Mouse (Mus musculus) midbrain, embryonic 15.5 days (tissue): Measurements from ENCODE around the gene Klhdc9. TPM values are rescaled to one million over a fixed set of nuclear protein-coding genes. Genes with fewer than 3 reads are reported as not detected.

Experiments
- ATAC-seq: fragments of 200-750 bp; cut with Nextera tagmentation; replicated peaks from 2 replicates; pipeline ENCODE4 v1.8.0; 2017; ENCODE audit warnings: moderate TSS enrichment
- H3K27ac ChIP-seq: fragments of 300-500 bp; sonication (generic); 2 replicates; pipeline ENCODE4 v1.5.1; 2015; ENCODE audit warnings: mild to moderate bottlenecking, inconsistent platforms
- H3K27me3 ChIP-seq: fragments of 300-500 bp; sonication (generic); replicated peaks from 2 replicates; pipeline ENCODE4 v1.6.1; 2015; ENCODE audit warnings: inconsistent platforms
- H3K36me3 ChIP-seq: fragments of 300-500 bp; sonication (generic); replicated peaks from 2 replicates; pipeline ENCODE4 v1.6.1; 2015; ENCODE audit warnings: inconsistent platforms
- H3K4me1 ChIP-seq: fragments of 300-500 bp; sonication (generic); 2 replicates; pipeline ENCODE4 v1.6.1; 2015; ENCODE audit warnings: inconsistent platforms
- H3K4me2 ChIP-seq: fragments of 300-500 bp; sonication (generic); 2 replicates; pipeline ENCODE4 v1.6.1; 2015; ENCODE audit warnings: inconsistent platforms, mild to moderate bottlenecking, moderate library complexity
- H3K4me3 ChIP-seq: fragments of 300-500 bp; sonication (generic); 2 replicates; pipeline ENCODE4 v1.5.1; 2015; ENCODE audit warnings: mild to moderate bottlenecking, inconsistent platforms
- H3K9ac ChIP-seq: fragments of 300-500 bp; sonication (generic); 2 replicates; pipeline ENCODE4 v1.6.1; 2015; ENCODE audit warnings: mild to moderate bottlenecking, inconsistent platforms
- H3K9me3 ChIP-seq: fragments of 300-500 bp; sonication (generic); 2 replicates; pipeline ENCODE4 v1.6.1; 2016; ENCODE audit warnings: inconsistent platforms
- WGBS: fragments of 180-500 bp; shearing (Covaris S2); methylation state at CpG from one replicate; pipeline ENCODE4 v1.1.7; 2015; ENCODE audit warnings: mixed read lengths; 5-methylcytosine and 5-hydroxymethylcytosine counted together
- polyA plus RNA-seq: library from polyadenylated mRNA; unstranded; fragments of >200 nt; fragmentation: Nextera tagmentation; extraction: Ambion mirVana; gene quantifications from 2 replicates; pipeline ENCODE4 v1.2.1, GENCODE M21; 2015

Gene Klhdc9
- polyA plus RNA-seq, 1 experiment from 2014 or later: 4.5 TPM

- Histone ChIP-seq H3K27ac (no peak overlapping the region), H3K27me3 (no peaks in the 10 kb centered on the region), H3K4me3 (no peak overlapping the region), H3K9me3 (no peaks in the 10 kb centered on the region), H3K9ac (no peak overlapping the region), H3K4me1 (peaks cover 4% of the 10 kb centered on the region; the same call in 1 of the 2 replicates), H3K4me2 (no peak overlapping the region), H3K36me3 (no peaks in the 10 kb centered on the region)
- WGBS: 92% methylated on average over 6 of the region's 6 CpGs
- no peak for ATAC-seq
Measured at GRCm38 (mm10) chr1:171378298-171378697, 17.7 kb upstream of the Klhdc9 start.

- Histone ChIP-seq H3K9me3 (no peaks in the 10 kb centered on the region), H3K9ac (no peak overlapping the region), H3K4me2 (no peak overlapping the region), H3K27me3 (no peaks in the 10 kb centered on the region), H3K4me3 (no peak overlapping the region), H3K27ac (no peak overlapping the region), H3K36me3 (no peaks in the 10 kb centered on the region), H3K4me1 (peaks cover 4% of the 10 kb centered on the region; the same call in 1 of the 2 replicates)
- 46% methylated on average over 9 of the region's 9 CpGs for WGBS
- ATAC-seq: no peak
Measured at GRCm38 (mm10) chr1:171375646-171376097, 15.1 kb upstream of the Klhdc9 start.

GRCm38 (mm10) chr1:171373946-171374345 is 13.3 kb upstream of the Klhdc9 start:
- H3K4me3 ChIP-seq: no peak overlapping the region
- ATAC-seq: no peak
- H3K9me3 ChIP-seq: no peaks in the 10 kb centered on the region
- no peak overlapping the region for H3K9ac ChIP-seq
- H3K4me1 ChIP-seq: no peaks in the 10 kb centered on the region
- H3K4me2 ChIP-seq: no peak overlapping the region
- no peaks in the 10 kb centered on the region for H3K36me3 ChIP-seq
- WGBS: 0% methylated on average over 4 of the region's 4 CpGs
- H3K27ac ChIP-seq: no peak overlapping the region
- 0 out of 2 replicates have a peak, but pooled peaks cover 5% of the 10 kb centered on the region for H3K27me3 ChIP-seq

- no peak overlapping the region for H3K4me3 ChIP-seq
- ATAC-seq: no peak
- H3K4me1 ChIP-seq: no peaks in the 10 kb centered on the region
- no peak overlapping the region for H3K9ac ChIP-seq
- H3K9me3 ChIP-seq: no peaks in the 10 kb centered on the region
- 60% methylated on average over 3 of the region's 3 CpGs for WGBS
- 0 out of 2 replicates have a peak, but pooled peaks cover 5% of the 10 kb centered on the region for H3K27me3 ChIP-seq
- no peaks in the 10 kb centered on the region for H3K36me3 ChIP-seq
- H3K27ac ChIP-seq: no peak overlapping the region
- no peak overlapping the region for H3K4me2 ChIP-seq
Measured at GRCm38 (mm10) chr1:171372880-171373279, 12.3 kb upstream of the Klhdc9 start.

- H3K27me3 ChIP-seq: 0 out of 2 replicates have a peak, but pooled peaks cover 5% of the 10 kb centered on the region
- ATAC-seq: no peak
Measured at GRCm38 (mm10) chr1:171369845-171370556, 9.4 kb upstream of the Klhdc9 start, which contains the start of gene Nectin4. Gene Nectin4 (plus strand): TSS chr1:171370099.

GRCm38 (mm10) chr1:171365934-171366333 is 5.3 kb upstream of the Klhdc9 start:
- no peak for ATAC-seq
- Histone ChIP-seq H3K27ac (no peak overlapping the region), H3K4me3 (no peak overlapping the region), H3K4me1 (peaks cover 8% of the 10 kb centered on the region), H3K27me3 (0 out of 2 replicates have a peak, but pooled peaks cover 5% of the 10 kb centered on the region), H3K9me3 (no peaks in the 10 kb centered on the region), H3K9ac (no peak overlapping the region), H3K36me3 (no peaks in the 10 kb centered on the region), H3K4me2 (no peak overlapping the region)
- WGBS: 65% methylated on average over 7 of the region's 7 CpGs

More at GRCm38 (mm10) chr1:171369845-171370556, 9.4 kb upstream of the Klhdc9 start, which contains the start of gene Nectin4:
- no peak within 1 kb of the TSS for H3K4me2 ChIP-seq
- H3K4me1 ChIP-seq: no peaks in the 10 kb centered on the region
- no peaks in the 10 kb centered on the region for H3K36me3 ChIP-seq
- no peak within 1 kb of the TSS for H3K9ac ChIP-seq
- WGBS: 44% methylated on average over 20 of the region's 20 CpGs
- H3K9me3 ChIP-seq: no peaks in the 10 kb centered on the region
- no peak within 1 kb of the TSS for H3K4me3 ChIP-seq
- H3K27ac ChIP-seq: no peak within 1 kb of the TSS

GRCm38 (mm10) chr1:171361106-171362103 is 807 bp upstream of the Klhdc9 start:
- H3K4me2 ChIP-seq: peak overlapping the region; percentile 64
- H3K36me3 ChIP-seq: 0 out of 2 replicates have a peak, but pooled peaks cover 2% of the 10 kb centered on the region
- 31% methylated on average over 16 of the region's 16 CpGs for WGBS
- ATAC-seq: peak; percentile 85
- H3K9me3 ChIP-seq: no peaks in the 10 kb centered on the region
- peaks cover 20% of the 10 kb centered on the region for H3K4me1 ChIP-seq
- peak overlapping the region; percentile 67 for H3K9ac ChIP-seq
- peak overlapping the region; percentile 88 for H3K27ac ChIP-seq
- no peaks in the 10 kb centered on the region for H3K27me3 ChIP-seq
- H3K4me3 ChIP-seq: peak overlapping the region; percentile 49

- Histone ChIP-seq H3K9ac (peak overlapping the region; percentile 67), H3K9me3 (no peaks in the 10 kb centered on the region), H3K4me3 (peak overlapping the region; percentile 49), H3K27me3 (no peaks in the 10 kb centered on the region), H3K4me1 (peaks cover 20% of the 10 kb centered on the region), H3K4me2 (peak overlapping the region; percentile 64), H3K27ac (peak overlapping the region; percentile 88), H3K36me3 (0 out of 2 replicates have a peak, but pooled peaks cover 2% of the 10 kb centered on the region)
- 3% methylated on average over 26 of the region's 26 CpGs for WGBS
- no peak for ATAC-seq
Measured at GRCm38 (mm10) chr1:171360253-171360652, 345 bp downstream of the Klhdc9 start.

GRCm38 (mm10) chr1:171358421-171358820 is 2.2 kb downstream of the Klhdc9 start:
- no peak for ATAC-seq
- H3K4me2 ChIP-seq: no peak overlapping the region
- 73% methylated on average over 4 of the region's 4 CpGs for WGBS

GRCm38 (mm10) chr1:171356814-171357213 is 3.8 kb downstream of the Klhdc9 start:
- no peak overlapping the region for H3K27ac ChIP-seq
- no peak overlapping the region for H3K9ac ChIP-seq
- 94% methylated on average over 2 of the region's 2 CpGs for WGBS
- H3K36me3 ChIP-seq: 0 out of 2 replicates have a peak, but pooled peaks cover 2% of the 10 kb centered on the region
- no peak for ATAC-seq
- H3K27me3 ChIP-seq: no peaks in the 10 kb centered on the region
- H3K9me3 ChIP-seq: no peaks in the 10 kb centered on the region
- H3K4me3 ChIP-seq: no peak overlapping the region
- H3K4me2 ChIP-seq: no peak overlapping the region
- H3K4me1 ChIP-seq: peaks cover 17% of the 10 kb centered on the region

More at GRCm38 (mm10) chr1:171358421-171358820, 2.2 kb downstream of the Klhdc9 start:
- Histone ChIP-seq H3K4me1 (peaks cover 20% of the 10 kb centered on the region), H3K27me3 (no peaks in the 10 kb centered on the region), H3K9me3 (no peaks in the 10 kb centered on the region), H3K36me3 (0 out of 2 replicates have a peak, but pooled peaks cover 2% of the 10 kb centered on the region), H3K27ac (no peak overlapping the region), H3K4me3 (no peak overlapping the region), H3K9ac (no peak overlapping the region)

- H3K4me3 ChIP-seq: no peak overlapping the region
- H3K27ac ChIP-seq: no peak overlapping the region
- H3K4me2 ChIP-seq: no peak overlapping the region
- no peaks in the 10 kb centered on the region for H3K27me3 ChIP-seq
- 0 out of 2 replicates have a peak, but pooled peaks cover 2% of the 10 kb centered on the region for H3K36me3 ChIP-seq
- no peak overlapping the region for H3K9ac ChIP-seq
- 86% methylated on average over 5 of the region's 5 CpGs for WGBS
- no peaks in the 10 kb centered on the region for H3K9me3 ChIP-seq
- peaks cover 12% of the 10 kb centered on the region for H3K4me1 ChIP-seq
- ATAC-seq: no peak
Measured at GRCm38 (mm10) chr1:171355812-171356340, 4.7 kb downstream of the Klhdc9 start.
